Mouse (Mus musculus): ENCODE measurements at regions not wholly inside any gene's neighbourhood (a gene's known extent, or its start where the extent isn't known, plus 50 kb on each side); places are given as distances from the start of the nearest gene placed in this dataset.

DNA sequence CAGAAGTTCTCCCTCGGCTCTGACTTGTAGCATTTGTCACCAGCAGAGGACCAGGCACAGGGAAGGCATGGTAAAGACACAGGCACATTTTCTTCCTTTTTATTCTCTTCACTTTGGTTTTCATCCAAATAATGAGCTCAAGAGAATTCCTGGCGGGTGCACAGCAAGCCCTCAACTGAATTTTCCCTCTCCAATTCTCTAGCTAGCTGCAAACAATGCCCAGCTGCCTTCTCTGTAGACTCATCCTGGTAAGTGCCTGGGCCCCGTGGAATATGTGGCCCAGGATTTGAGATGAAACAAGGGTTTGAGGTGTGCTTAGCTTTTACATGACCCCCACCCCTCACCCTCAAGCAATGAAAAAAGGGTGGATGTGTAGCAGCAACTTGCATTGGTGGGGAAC is 90.4 kb downstream of the Otol1 start:
- DNase-seq: no peak

DNA sequence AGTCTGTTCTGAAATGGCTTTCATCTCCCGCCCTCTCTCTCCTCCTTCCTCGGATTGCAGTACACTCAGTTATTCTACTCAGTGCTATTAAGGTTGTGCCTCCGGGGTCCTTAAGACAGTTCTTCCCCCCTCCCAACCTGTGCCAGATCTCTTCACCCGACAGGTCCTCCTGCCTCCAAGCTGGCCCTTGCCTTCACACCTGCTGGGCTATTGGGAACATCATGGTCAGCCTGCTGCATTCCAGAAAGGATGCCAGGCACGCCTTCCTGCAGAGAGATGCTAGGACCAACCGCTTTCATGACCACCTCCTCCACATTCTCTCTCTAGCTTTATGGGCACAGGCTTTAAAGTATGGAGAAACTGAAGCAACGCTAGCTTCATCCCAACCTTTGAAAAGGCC is 94.7 kb downstream of the Otol1 start:
- peak; percentile 29 to 49 for DNase-seq

DNA sequence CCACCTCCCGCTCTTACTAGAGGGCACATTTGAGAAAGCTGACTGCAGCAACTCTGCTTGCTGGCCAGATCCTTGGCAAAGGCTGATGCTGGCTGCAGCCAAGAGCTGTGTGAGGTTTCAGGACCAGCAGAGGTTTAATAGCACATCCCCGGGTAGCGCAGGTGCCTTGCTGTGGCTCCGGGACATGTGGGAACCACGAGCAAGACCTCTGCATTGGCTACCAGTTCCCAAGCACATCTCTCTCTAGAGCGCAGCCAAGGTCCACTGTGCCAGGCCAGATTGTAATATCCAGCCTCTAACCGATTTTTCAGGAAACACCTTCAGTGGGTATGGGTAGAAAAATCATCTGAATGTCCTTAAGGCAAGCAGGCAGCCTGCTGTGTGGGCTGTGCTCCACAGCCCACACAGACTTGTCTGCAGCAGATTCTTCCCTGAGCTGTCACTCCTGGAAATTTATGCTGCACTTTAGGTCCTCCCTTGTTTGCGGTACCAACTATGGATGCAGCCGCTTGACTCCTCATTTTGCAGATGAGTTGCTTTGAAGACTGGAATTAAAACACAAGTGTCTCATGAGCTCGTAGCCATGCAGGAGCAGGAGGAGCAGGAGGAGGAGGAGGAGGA is 95.3 kb downstream of the Otol1 start:
- DNase-seq: peak; percentile 69 to 71

DNA sequence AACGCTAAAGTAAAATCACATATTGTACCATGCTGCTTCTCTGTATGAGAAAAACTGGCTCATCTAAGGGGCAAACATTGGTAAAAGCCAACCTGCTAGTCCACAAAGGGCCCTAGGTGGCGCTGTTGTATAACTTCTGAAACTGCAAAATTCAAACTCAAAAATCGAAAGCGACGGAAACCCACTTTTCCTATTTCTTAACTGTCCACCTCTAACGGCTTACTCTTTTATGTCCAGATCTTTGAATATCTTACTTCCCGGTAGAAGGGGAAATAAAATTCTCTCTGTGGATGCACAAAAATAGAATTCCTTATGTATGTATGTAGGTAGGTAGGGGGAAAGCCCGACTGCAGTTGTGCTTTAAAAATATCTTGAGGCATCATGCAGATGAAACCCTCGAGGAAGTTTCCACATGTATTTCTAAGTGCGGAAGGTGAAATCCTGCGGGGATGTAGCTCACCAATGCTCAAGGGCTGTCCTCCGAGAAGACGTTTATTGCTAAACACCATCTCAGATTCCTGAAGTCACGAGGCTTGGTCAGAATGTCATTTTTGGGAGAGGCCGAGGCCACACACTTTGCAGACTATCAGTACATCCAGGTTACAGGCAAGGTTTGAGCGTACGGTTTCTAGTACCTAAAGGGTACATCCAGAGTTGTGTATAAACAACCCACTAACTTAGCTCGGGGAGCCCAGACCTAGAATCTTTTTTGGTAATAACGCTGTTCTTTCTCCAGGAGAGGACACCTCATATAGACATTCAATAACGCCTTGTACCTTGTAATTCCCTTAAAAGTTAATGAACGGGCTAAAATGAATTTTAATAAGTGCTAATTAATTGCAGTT is 96.8 kb downstream of the Otol1 start:
- DNase-seq: peak; percentile 92 to 93

DNA sequence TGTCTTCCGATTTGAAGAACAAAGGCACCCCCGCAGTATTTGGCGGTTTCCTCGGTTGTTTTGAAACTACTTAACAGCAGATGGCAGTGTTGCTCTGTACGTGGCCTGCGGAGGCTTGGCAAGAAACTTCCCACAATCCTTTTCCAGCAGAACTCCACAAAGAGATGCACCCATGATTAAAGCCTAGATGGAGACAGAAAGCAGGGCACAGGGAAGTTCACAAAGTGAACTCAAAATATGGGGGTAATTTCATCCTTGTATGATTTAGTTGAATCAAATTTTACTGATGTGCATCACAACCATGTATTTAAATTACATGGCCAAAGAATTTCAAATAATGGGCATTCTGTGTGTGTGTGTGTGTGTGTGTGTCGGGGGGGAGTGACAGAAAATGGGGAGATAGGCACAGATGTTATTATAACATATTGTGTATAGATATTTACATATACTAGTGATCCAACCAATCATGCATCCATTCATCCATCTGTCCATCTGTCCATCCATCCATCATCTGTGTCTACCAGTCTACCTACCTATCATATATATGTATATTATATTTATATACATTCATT is 97.5 kb downstream of the Otol1 start:
- DNase-seq: peak; percentile 83 to 87

DNA sequence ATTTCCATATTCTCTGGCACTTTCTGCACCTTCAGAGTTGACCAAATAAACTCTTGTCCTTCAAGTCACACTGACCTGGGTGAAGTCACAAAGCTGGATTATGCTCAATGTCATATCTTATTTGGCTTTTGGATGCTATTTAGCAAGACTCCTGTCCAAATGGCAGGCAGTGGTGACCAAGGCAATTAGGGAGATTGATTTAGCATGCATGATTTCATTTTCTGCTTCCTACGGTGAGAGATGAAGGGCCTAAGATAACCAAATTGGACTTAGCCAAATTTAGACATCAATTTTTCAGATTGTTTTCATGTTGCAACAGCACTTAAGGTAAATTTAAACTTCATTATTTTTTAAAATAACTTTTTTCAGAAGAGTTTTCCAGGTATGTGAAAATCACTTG is 98.1 kb downstream of the Otol1 start:
- peak; percentile 13 to 41 for DNase-seq

DNA sequence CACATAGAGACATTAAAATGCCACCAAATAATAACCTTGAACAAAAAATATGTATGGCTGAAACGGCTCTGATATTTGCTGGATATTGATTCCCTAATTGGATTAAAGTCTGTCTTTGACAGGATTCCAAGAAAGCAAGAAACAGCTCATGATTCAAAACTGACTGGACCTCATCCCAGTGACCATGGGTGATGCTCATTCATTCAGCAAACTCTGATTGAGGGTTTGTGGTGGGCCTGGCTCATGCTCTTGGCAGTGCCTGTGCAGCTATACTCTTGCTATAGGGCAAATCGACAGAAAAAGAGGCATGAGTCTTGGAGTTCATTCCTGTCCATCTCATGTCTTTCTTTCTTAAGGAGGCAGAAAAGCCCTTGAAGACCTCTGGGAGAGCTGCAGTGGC is 98.7 kb downstream of the Otol1 start:
- DNase-seq: peak; percentile 52 to 66

DNA sequence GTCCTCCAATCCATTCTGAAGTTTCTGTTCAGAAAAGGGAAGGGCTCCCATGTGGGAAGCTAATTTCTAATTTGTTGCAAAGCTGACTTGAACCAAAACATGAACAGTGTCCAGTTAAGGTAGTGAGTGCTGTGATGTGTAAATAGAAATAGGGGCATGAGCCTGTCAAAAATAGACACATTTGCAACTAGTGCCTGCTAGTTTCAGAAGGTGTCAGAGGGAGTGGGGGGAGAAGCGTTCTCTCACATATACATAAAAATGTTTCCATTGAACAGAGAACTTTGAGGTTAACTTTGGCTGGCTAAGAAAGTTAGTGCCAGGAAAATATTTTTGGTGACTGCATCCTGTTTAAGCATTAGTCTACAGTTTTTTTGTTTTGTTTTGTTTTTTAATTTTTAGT is 118.8 kb downstream of the Otol1 start:
- no peak for DNase-seq

DNA sequence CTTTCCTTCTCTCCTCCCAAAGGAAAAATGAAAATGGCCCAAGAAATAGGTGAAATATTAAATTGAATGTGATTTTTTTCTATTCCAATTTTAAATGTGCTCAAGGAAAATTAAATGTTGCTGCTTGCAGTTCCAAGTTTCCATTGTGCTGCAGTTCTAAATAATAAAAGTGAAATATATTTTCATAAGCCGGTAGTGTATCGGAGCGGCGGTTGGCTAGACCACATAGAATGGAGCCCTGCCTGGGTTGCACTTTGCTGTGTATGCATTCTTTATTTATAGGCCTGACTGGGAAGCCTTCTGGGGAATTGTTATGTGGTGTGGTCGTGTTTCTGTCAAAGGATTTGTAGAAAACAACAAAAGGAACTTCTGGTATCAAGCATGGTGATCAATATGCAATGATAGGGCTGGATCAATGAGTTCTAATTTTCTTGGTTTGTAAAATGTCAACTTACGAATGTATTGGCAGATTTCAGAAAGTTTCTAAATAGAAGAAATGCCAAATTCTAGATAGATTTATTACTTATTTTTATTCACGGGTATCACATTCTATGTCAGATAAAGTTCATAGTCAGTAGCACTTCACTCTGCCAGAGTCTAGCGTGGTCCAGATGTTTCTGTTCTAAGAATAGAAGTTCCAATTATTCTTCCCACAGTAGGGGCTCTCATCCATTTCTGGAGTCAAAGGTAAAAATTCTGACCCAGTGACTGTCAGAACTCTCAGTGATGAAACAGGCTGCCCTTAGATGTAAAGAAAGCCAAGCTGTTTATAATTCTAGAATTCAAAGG is 123.0 kb downstream of the Otol1 start:
- no peak for DNase-seq

DNA sequence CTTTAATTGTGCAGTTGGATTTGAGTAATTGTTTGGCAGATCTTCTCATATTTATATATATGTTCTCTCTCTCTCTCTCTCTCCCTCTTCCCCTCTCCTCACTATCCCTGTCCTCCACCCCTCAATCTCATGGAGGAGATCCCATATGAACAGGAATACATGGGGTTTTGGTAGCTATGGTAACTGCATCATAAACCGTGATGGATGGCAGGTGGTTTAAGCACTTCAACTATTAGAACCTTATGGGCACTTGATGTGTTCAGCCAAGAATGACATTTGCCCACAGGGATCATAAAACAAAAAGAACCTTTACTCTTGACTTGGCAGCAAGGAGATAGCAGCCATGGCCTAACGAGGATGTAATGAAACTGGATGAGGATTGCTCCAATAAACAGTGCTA is 127.5 kb downstream of the Otol1 start:
- no peak for DNase-seq

DNA sequence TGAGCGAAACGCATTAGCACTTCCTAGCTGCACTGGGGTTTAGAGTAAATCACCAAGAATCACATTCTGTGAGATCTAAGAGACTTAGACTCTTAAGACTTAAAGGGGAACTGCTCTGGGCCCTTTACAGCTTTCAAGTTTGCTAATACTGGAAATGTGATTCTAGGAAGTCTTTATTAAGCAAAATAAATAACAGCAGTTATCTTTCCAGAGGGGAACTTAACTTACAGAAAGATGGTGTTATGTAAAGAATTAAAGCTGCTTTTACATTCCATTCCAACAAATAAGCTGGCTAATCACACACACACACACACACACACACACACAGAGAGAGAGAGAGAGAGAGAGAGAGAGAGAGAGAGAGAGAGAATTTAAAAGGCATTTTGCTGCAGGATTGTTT is 131.1 kb downstream of the Otol1 start:
- no peak for DNase-seq

DNA sequence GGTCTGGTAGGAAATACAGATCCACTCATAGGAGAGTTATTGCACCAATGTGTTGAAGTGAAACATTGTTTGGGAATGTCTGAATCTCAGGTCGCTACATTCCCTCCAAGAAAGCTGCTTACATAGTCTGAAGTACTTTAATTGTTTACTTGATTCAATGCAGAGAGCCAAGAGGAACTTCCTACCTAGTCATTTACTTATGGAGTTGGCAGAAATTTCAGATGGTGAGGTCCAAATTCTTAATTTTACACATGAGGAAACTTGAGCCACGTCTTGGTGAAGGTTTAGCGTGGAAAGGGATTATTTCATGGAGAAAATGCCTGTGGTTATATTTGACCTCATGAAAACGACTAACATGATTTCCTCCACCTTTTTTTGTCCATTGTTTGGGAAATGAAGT is 131.5 kb downstream of the Otol1 start:
- DNase-seq: no peak

DNA sequence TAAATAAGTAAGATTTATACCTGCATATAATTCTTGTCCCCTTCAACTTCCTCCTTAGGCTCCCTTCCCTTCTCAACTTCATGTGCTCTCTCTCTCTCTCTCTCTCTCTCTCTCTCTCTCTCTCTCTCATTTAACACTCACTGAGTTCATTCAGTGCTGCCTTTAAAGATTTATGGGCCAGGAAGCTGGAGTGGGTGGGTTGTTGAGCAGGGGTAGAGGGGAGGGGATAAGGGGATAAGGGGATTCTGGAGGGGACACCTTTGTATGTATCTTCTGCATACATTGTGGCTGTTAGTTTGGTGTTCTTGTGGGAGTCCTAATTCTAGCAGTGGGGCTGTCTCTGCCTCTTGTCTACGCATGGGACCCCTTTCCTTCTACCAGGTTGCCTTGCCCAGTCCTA is 138.3 kb downstream of the Otol1 start:
- DNase-seq: no peak

DNA sequence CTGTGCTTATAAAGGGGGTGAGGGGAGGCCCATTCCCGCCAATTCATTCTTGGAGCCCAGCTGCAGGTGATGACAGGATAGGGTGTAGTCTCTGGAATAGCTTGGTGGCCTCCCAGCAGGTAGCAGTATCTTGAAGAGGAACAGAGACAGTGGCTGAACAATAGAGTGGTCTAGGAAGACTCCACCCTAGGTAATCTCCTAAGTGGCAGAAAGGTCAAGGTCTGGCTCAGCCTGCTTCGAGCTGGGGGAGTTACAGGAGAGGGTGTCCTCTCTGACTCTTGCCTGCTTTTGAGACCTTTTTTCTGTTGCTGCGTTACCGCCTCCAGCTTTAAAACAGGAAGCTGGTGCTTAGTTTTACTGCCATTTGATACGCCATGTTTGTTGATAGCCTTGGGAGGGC is 143.7 kb downstream of the Otol1 start:
- DNase-seq: no peak

DNA sequence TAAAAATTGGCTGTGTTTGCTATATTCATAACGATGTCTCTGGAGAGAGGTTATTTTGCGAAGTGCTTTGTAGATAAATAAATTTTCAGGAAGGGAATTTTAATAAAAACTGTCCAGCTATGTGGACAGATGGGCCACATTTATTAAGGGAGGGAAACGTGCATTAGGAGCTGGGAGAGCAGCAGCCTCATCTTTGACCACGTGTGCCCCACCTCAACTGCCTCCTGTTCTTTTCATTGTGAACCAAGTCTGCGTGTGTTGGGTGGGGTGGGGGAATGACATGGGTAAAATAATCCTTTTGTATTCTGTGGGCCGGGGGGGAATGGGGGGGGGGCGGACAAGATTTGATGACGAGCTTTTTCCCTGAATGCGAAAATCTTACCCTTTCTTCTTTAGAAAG is 152.6 kb downstream of the Otol1 start:
- no peak for DNase-seq

DNA sequence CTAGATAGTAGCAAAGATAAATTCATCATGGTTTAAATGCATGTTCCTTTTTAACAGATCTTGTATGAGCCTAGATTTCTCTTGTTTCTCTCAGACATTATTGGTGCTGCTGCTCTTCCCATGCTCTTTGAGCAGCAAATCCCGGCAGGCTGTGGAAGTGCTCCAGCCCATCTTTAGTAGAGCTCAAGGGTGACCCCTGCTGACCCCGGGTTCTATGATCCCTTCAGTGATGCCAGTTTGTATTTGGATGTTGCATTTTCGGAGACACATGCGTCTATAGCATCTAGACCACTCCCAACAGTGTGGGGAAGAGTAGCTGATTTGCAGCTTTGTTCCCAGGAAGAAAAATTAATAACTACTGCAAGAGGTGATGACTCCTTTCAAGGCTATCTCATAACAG is 164.3 kb downstream of the Otol1 start:
- no peak for DNase-seq

DNA sequence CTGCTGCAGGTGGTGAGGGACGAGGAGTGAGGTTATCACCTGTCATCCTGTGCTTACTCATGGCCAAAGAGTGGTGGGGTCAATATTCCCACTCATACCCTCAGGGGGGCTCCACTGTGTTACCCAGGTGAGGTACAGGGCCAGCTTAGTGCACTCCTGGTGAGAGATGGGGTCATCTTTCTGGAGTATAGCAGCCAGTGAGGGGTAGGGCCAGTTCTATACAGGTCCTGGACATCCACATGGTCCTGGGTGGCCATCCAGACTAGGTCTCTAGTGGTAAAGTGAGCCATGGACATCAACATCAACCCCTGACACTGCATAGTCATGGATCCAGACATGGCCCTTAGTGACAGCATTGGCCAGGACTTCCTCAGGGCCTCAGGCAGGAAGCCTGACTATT is 169.0 kb downstream of the Otol1 start:
- no peak for DNase-seq

DNA sequence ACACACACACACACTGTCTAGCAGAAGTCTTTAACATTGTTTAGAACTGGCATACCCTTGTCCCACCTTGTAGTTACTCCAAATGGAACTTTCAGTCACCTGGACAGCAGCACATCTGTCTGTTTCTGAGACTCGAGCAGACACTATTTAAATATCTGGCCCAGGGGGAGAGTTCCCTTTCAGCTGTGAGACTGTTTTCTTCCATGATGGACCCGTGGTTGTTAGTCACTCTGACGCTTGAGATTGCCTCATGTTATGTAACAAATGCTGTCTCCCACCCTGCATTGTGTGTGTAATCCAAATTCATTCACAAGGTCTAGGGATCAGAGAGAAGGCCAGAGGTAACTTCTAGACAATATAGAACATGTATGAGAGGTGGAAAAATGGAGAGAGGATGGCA is 174.2 kb downstream of the Otol1 start:
- DNase-seq: no peak

DNA sequence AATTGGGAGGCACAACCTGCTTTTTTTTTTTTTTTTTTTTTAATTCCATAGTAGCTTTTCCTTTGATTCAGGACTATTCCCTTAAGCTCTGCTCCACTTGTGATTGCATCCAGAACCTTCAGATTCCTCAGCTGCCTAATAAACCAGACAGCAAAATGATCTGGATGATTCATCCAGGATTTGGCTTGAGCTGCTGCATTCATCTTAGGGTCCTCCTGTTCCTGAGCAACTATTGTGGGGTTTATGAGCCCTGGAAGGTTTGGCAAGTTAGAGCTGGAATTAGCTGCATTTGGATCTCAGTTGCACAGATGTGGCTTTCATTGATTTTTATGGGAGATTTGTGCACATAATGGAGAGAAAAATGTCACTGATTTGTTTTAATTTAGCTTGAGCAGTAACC is 183.3 kb downstream of the Otol1 start:
- no peak for DNase-seq

DNA sequence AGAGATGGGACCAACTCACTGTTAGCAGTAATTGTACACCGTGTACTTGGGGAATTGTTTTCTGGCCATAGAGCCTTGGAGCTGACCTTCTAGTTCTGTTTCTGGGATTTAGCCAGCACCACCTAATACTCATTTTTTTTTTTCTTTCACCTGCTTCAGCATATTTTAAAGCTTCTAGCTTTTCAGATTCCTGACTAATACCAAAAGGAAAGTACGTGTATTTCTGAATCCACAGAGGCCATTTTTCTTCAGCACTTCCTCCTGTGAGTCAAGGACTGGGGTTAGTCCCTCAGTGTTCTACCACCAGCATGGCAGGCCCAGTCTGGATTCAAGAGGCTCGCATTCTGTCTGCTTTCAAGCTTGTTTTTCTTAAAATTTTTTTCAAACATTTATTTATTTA is 189.3 kb downstream of the Otol1 start:
- no peak for DNase-seq

DNA sequence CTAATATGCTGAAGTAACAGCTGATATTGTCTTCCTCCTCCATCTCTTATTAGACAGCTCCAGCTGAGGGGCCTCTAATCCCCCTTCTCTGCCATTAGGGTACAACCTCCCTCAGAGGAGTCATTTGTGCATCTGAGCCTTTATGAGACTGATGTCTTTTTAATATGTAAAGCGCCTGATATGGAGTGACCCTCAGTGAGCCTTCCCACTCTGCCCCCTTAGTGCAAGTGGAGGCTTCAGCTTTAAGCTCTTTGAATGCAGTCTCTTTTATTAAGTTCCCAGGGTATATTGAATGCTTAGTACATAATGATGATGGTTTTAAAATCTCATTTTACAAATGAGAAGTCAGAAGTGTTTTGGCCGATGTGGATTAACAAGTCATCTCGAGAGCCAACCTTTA is 191.5 kb downstream of the Otol1 start:
- DNase-seq: no peak

DNA sequence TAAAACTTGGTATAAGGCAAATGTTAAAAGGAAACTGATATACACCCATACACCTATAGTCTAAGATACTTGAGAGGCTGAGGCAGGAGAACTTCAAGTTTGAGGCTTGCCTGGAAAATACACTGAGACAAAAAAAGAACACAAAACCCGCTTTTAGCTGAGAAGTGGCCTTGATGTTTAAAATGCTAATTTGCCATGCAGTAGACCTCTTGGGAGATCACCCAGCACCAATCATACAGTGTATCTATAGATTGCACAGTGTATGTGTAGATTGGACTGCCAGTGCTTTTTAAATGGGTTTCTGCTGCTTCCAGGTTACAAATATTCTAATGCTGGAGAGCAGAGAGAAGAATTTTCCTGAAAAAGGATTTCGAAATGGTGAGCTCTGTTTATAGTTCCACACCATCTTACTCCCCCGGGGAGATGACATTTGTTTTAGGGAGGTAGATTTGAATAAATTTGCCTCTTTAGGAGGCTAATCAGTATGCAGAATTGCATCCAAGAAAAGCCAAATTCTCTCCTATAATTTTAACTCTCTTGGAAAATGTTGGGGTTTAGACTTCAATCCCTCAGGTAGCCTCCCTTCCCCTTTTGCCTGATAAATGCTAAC is 194.0 kb downstream of the Otol1 start:
- no peak for DNase-seq

DNA sequence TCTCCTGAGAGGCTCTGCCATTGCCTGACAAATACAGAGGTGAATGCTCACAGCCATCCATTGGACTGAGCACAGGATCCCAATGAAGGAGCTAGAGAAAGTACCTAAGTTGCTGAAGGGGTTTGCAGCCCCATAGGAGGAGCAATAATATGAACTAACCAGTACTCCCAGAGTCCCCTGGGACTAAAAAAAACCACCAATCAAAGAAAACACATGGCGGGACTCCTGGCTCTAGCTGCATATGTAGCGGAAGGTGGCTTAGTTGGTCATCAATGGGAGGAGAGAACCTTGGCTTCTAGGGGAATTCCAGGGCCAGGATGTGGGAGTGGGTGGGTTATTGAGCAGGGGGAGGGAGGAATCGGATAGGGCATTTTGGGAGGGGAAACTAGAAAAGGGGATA is 207.8 kb downstream of the Otol1 start:
- DNase-seq: no peak

All from cerebellum, postnatal 14 days (tissue).